Mouse (Mus musculus) B cell, adult 67 days (primary cell): Measurements from ENCODE around the gene Svs5. TPM values are rescaled to one million over a fixed set of nuclear protein-coding genes. Genes with fewer than 3 reads are reported as not detected.

Source experiments
- total RNA-seq, 2 experiments: library from RNA; stranded (reverse); gene quantifications; 4 replicates each; pipeline ENCODE4 v1.2.4; 2023

Svs5 gene
- not detected for total RNA-seq

GRCm38 (mm10) chr2:164332440-164332839 lies at the start of gene Svs5:
TSS of gene Svs5 (plus strand) at chr2:164332740.

DNA sequence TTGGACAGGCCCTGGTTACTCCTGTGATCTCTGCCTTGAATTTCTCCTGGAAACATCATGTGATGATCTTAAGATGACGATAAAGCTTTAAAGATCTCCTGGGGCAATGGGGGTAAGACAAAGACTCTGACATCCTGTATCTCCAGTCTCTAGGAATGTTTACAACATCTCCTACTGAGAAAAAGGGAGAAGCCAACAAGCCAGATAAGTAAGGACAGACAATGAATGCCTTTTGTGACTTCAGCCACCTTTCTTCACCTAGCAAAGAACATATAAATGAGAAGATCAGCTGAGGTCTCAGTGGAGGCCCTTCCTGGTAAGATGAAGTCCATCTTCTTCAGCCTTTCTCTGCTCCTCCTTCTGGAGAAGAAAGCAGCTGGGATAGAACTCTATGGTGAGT lies 43.6 kb upstream of the Svs5 start, which contains the start of gene Svs3a:
TSS of gene Svs3a (plus strand) at position 301 of the 400 bp plus-strand sequence.

DNA sequence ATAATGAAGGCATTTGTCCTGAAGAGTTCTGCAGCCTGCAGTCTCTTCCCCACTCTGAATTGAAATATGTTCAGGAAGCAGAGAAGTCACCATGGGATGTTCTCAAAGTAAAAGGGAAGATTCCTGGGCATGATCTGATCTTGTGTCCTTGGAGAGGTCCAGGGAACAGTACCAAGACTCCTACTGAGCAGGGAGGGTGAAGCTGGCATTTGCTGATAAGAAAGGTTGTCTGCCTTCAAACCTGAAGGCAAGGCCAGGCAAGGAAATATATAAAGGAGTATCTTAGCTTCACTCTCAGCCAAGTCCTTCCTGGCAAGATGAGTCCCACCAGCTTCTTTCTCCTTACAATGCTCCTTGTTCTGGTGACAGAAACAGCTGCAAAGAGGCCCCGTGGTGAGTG lies 16.1 kb upstream of the Svs5 start, which contains the start of gene Svs6:
TSS of gene Svs6 (plus strand) at position 301 of the 400 bp plus-strand sequence.

Other genes with a start within 250 kb of the Svs5 start
- gene Kcns1, start 161.6 kb upstream of the Svs5 start, total RNA-seq = not detected
- gene Wfdc5, start 150.0 kb upstream of the Svs5 start, total RNA-seq = not detected
- not detected for gene Wfdc12, start 142.1 kb upstream of the Svs5 start, total RNA-seq
- not detected for gene Wfdc15a, start 132.6 kb upstream of the Svs5 start, total RNA-seq
- not detected for gene Wfdc15b, start 111.1 kb upstream of the Svs5 start, total RNA-seq
- not detected for gene Svs2, start 94.3 kb upstream of the Svs5 start, total RNA-seq
- gene Svs3b, start 76.1 kb upstream of the Svs5 start, total RNA-seq = not detected
- gene Svs4, start 54.3 kb upstream of the Svs5 start, total RNA-seq = not detected
- not detected for gene Svs3a, start 43.5 kb upstream of the Svs5 start, total RNA-seq
- not detected for gene Svs6, start 16.0 kb upstream of the Svs5 start, total RNA-seq
- 1 to 10 TPM; 3.2 to 3.5 TPM for gene Slpi, start 56.4 kb downstream of the Svs5 start, total RNA-seq
- under 1 TPM; 0.29 to 0.59 TPM for gene Rbpjl, start 70.4 kb downstream of the Svs5 start, total RNA-seq
- under 1 TPM; 0.36 to 0.64 TPM for gene Matn4, start 72.4 kb downstream of the Svs5 start, total RNA-seq
- 100 to 1,000 TPM; 156 to 168 TPM for gene Sdc4, start 111.1 kb downstream of the Svs5 start, total RNA-seq
- gene Sys1, start 124.2 kb downstream of the Svs5 start, total RNA-seq = 10 to 100 TPM; 58.9 to 62.8 TPM
- 1 to 10 TPM in 1 of 2 experiments, not detected in 1; 2.3 TPM for gene Gm20458, start 128.2 kb downstream of the Svs5 start, total RNA-seq
- gene Trp53tg5, start 141.0 kb downstream of the Svs5 start, total RNA-seq = not detected
- gene Dbndd2, start 153.4 kb downstream of the Svs5 start, total RNA-seq = 1 to 10 TPM; 6.5 to 9.3 TPM
- gene Pigt, start 164.8 kb downstream of the Svs5 start, total RNA-seq = 10 to 100 TPM; 72.9 to 79.0 TPM
- gene Wfdc2, start 229.7 kb downstream of the Svs5 start, total RNA-seq = not detected
- gene Spint3, start 240.7 kb downstream of the Svs5 start, total RNA-seq = not detected